Mouse (Mus musculus) liver, embryonic 14.5 days (tissue): Measurements from ENCODE around the gene Lin7b. TPM values are rescaled to one million over a fixed set of nuclear protein-coding genes. Genes with fewer than 3 reads are reported as not detected.

Source experiments
- ATAC-seq: fragments of 200-750 bp; cut with Nextera tagmentation; 2 replicates; pipeline ENCODE4 v1.8.0; 2017; ENCODE audit warnings: moderate number of reproducible peaks, mild to moderate bottlenecking, moderate library complexity; ENCODE audit not compliant: insufficient read depth
- DNase-seq, 3 experiments: peaks; one replicate each; pipeline ENCODE4 v3.0.0-alpha.2; 2012 to 2013; ENCODE audit warnings: low read depth in 3 of 3, low spot score in 3 of 3
- H3K27ac ChIP-seq: fragments of 300-500 bp; sonication (generic); 2 replicates; pipeline ENCODE4 v1.5.1; 2014; ENCODE audit warnings: moderate library complexity, mild to moderate bottlenecking, control low read depth, inconsistent platforms
- H3K27me3 ChIP-seq: fragments of 300-500 bp; sonication (generic); 2 replicates; pipeline ENCODE4 v1.6.1; 2014; ENCODE audit warnings: mild to moderate bottlenecking, low read length, moderate library complexity; ENCODE audit not compliant: control insufficient read depth, insufficient read depth
- H3K36me3 ChIP-seq: fragments of 300-500 bp; sonication (generic); replicated peaks from 2 replicates; pipeline ENCODE4 v1.6.1; 2014; ENCODE audit warnings: low read depth; ENCODE audit not compliant: control insufficient read depth, insufficient read depth
- H3K4me1 ChIP-seq, 2 experiments: fragments of 200-500 bp in 1 of 2; fragments of 300-500 bp in 1 of 2; sonication (generic) in 1 of 2; replicated peaks; 2 replicates each; pipeline ENCODE4 v1.6.1; 2012 to 2014; ENCODE audit warnings: antibody characterized with exemption in 1 of 2, inconsistent platforms in 1 of 2, low read length in 1 of 2; ENCODE audit not compliant: control insufficient read depth in 2 of 2, insufficient read depth in 2 of 2
- H3K4me2 ChIP-seq: fragments of 300-500 bp; sonication (generic); 2 replicates; pipeline ENCODE4 v1.6.1; 2014; ENCODE audit warnings: low read depth, mild to moderate bottlenecking, control low read depth, moderate library complexity
- H3K4me3 ChIP-seq, 2 experiments: fragments of 200-500 bp in 1 of 2; fragments of 300-500 bp in 1 of 2; sonication (generic) in 1 of 2; 2 replicates each; pipeline ENCODE4 v1.5.1; 2012 to 2014; ENCODE audit warnings: low read depth in 2 of 2, low read length in 2 of 2, mild to moderate bottlenecking in 2 of 2, control low read depth in 1 of 2, inconsistent platforms in 1 of 2, moderate library complexity in 1 of 2; ENCODE audit not compliant: insufficient read depth in 1 of 2
- H3K9ac ChIP-seq: fragments of 300-500 bp; sonication (generic); replicated peaks from 2 replicates; pipeline ENCODE4 v1.6.1; 2014; ENCODE audit warnings: mild to moderate bottlenecking, control low read depth, moderate library complexity
- H3K9me3 ChIP-seq: fragments of 300-500 bp; sonication (generic); 2 replicates; pipeline ENCODE4 v1.6.1; 2016; ENCODE audit warnings: low read length, mixed read lengths; ENCODE audit not compliant: control insufficient read depth
- CTCF ChIP-seq: IDR thresholded peaks from 2 replicates; pipeline ENCODE4 v1.5.1; 2016; ENCODE audit warnings: antibody characterized with exemption, low read depth, control low read depth
- EP300 ChIP-seq: IDR thresholded peaks from 2 replicates; pipeline ENCODE4 v1.6.1; 2016; ENCODE audit warnings: antibody characterized with exemption, low read depth
- WGBS: fragments of 180-500 bp; shearing (Covaris S2); extraction: QIAGEN DNeasy Blood & Tissue Kit; methylation state at CpG from one replicate; pipeline ENCODE4 v1.1.7; 2014; ENCODE audit not compliant: insufficient replicate concordance; 5-methylcytosine and 5-hydroxymethylcytosine counted together
- polyA plus RNA-seq, 2 experiments: library from polyadenylated mRNA; depleted of rRNA in 1 of 2; stranded (reverse) in 1 of 2; unstranded in 1 of 2; fragments of >200 nt; fragmentation: Nextera tagmentation in 1 of 2; extraction: Ambion mirVana in 1 of 2; gene quantifications; 2 replicates each; pipeline versions ENCODE4 v1.2.1 to v1.2.3; 2012 to 2014

Gene Lin7b
- polyA plus RNA-seq, 2 experiments: 0.10 to 0.20 TPM

GRCm38 (mm10) chr7:45369836-45370474, 428 bp downstream of the Lin7b start:
- no peaks in the 10 kb centered on the region for H3K9me3 ChIP-seq
- H3K27me3 ChIP-seq: peaks cover 40% of the 10 kb centered on the region
- ATAC-seq (no peak), DNase-seq (no peak)
- H3K4me3 ChIP-seq: peak overlapping the region; percentile 7 to 53
- WGBS: 8% methylated on average over 52 of the region's 52 CpGs
- no peak for TF ChIP-seq CTCF
- TF ChIP-seq EP300: no peak
- H3K9ac ChIP-seq: no peak overlapping the region
- peaks cover 13% of the 10 kb centered on the region for H3K36me3 ChIP-seq
- H3K4me2 ChIP-seq: peak overlapping the region; percentile 79
- H3K27ac ChIP-seq: no peak overlapping the region
- peaks cover 5 to 10% of the 10 kb centered on the region in 2 experiments; a peak in 3 of 4 replicates for H3K4me1 ChIP-seq

GRCm38 (mm10) chr7:45369022-45369745, 1.2 kb downstream of the Lin7b start:
- Histone ChIP-seq H3K4me3 (no peak overlapping the region), H3K27me3 (peaks cover 47% of the 10 kb centered on the region), H3K27ac (no peak overlapping the region), H3K9me3 (no peaks in the 10 kb centered on the region), H3K4me2 (no peak overlapping the region), H3K36me3 (peaks cover 10% of the 10 kb centered on the region), H3K4me1 (peaks cover 5 to 10% of the 10 kb centered on the region in 2 experiments; a peak in 3 of 4 replicates), H3K9ac (no peak overlapping the region)
- DNase-seq (no peak), ATAC-seq (no peak)
- 60% methylated on average over 16 of the region's 16 CpGs for WGBS
- TF ChIP-seq EP300 (no peak), CTCF (no peak)

DNA sequence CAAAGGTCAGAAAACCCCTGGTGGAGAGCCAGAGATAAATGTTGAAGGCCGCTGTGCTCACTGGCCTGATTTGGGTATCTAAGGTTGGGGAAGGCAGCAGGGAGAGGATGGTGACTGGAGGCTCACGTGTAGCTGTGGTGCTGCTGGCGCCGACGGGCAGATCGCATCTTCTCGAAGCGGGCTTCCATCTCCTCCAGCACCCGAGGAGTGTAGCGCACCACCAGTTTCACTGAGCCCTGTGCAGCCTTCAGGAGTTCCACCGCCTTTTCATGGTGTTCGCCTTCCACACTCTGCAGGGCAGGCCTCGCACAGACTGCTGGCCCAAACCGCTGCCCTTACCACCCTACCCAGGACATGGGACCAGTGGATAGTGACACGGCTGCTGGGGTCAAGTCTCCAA, 2.2 kb downstream of the Lin7b start:
- peak overlapping the region; percentile 83 for H3K4me2 ChIP-seq
- peaks cover 5 to 10% of the 10 kb centered on the region in 2 experiments; a peak in 3 of 4 replicates for H3K4me1 ChIP-seq
- no peak overlapping the region for H3K27ac ChIP-seq
- ATAC-seq (no peak), DNase-seq (no peak)
- peaks cover 57% of the 10 kb centered on the region for H3K27me3 ChIP-seq
- WGBS: 64% methylated on average over 15 of the region's 15 CpGs
- no peak overlapping the region for H3K4me3 ChIP-seq
- H3K36me3 ChIP-seq: peaks cover 2% of the 10 kb centered on the region
- no peaks in the 10 kb centered on the region for H3K9me3 ChIP-seq
- TF ChIP-seq EP300 (no peak), CTCF (no peak)
- no peak overlapping the region for H3K9ac ChIP-seq

GRCm38 (mm10) chr7:45367020-45367880, 3.1 kb downstream of the Lin7b start:
- under 1% methylated on average over 70 of the region's 70 CpGs for WGBS
- H3K27me3 ChIP-seq: peaks cover 66% of the 10 kb centered on the region

More at GRCm38 (mm10) chr7:45367020-45367880, 3.1 kb downstream of the Lin7b start:
- Histone ChIP-seq H3K27ac (no peak overlapping the region), H3K4me1 (peaks cover 8 to 10% of the 10 kb centered on the region in 2 experiments), H3K9me3 (no peaks in the 10 kb centered on the region), H3K36me3 (no peaks in the 10 kb centered on the region), H3K4me2 (peak overlapping the region; percentile 83), H3K4me3 (peak overlapping the region; percentile 54 to 57), H3K9ac (peak overlapping the region; percentile 58)
- ATAC-seq: peak; percentile 82
- TF ChIP-seq EP300 (no peak), CTCF (peak; percentile 91)
- DNase-seq: peak; percentile 81 to 86 (median 85)
